Mouse (Mus musculus): ENCODE results near the gene Rhcg. TPM values are rescaled to one million over a fixed set of nuclear protein-coding genes. Genes with fewer than 3 reads are reported as not detected.

Rhcg gene
- polyA plus RNA-seq, 1 experiment from 2014 or later = 0.97 TPM

GRCm38 (mm10) chr7:79647233-79647632, 29.8 kb upstream of the Rhcg start:
- Histone ChIP-seq H3K9ac (ENCODE audit: low read length) (no peak overlapping the region), H3K4me1 (ENCODE audit: control insufficient read depth, insufficient read depth, low read length) (no peaks in the 10 kb centered on the region), H3K4me2 (ENCODE audit: low read depth) (no peak overlapping the region), H3K9me3 (ENCODE audit: control insufficient read depth, low read length) (no peaks in the 10 kb centered on the region), H3K4me3 (ENCODE audit: low read depth, low read length) (no peak overlapping the region), H3K27ac (ENCODE audit: low read depth, low read length) (no peak overlapping the region), H3K27me3 (ENCODE audit: control insufficient read depth, insufficient read depth, low read length) (no peaks in the 10 kb centered on the region), H3K36me3 (ENCODE audit: control insufficient read depth, insufficient read depth, low read length) (no peaks in the 10 kb centered on the region)
- ATAC-seq (ENCODE audit: insufficient read depth, low FRiP score, low TSS enrichment) = no peak
- no peak for DNase-seq (ENCODE audit: low spot score)
- 87% methylated on average over 3 of the region's 3 CpGs for WGBS

- Histone ChIP-seq H3K4me1 (ENCODE audit: control insufficient read depth, insufficient read depth, low read length) (no peaks in the 10 kb centered on the region), H3K36me3 (ENCODE audit: control insufficient read depth, insufficient read depth, low read length) (no peaks in the 10 kb centered on the region), H3K27me3 (ENCODE audit: control insufficient read depth, insufficient read depth, low read length) (no peaks in the 10 kb centered on the region), H3K27ac (ENCODE audit: low read depth, low read length) (no peak overlapping the region), H3K4me3 (ENCODE audit: low read depth, low read length) (no peak overlapping the region), H3K9ac (ENCODE audit: low read length) (no peak overlapping the region), H3K9me3 (ENCODE audit: control insufficient read depth, low read length) (no peaks in the 10 kb centered on the region), H3K4me2 (ENCODE audit: low read depth) (no peak overlapping the region)
- no peak for ATAC-seq (ENCODE audit: insufficient read depth, low FRiP score, low TSS enrichment)
- WGBS = 30% methylated on average over 13 of the region's 13 CpGs
- DNase-seq (ENCODE audit: low spot score) = no peak
Observed at GRCm38 (mm10) chr7:79631773-79632348, 14.4 kb upstream of the Rhcg start.

- Histone ChIP-seq H3K36me3 (ENCODE audit: control insufficient read depth, insufficient read depth, low read length) (no peaks in the 10 kb centered on the region), H3K9me3 (ENCODE audit: control insufficient read depth, low read length) (no peaks in the 10 kb centered on the region), H3K4me1 (ENCODE audit: control insufficient read depth, insufficient read depth, low read length) (no peaks in the 10 kb centered on the region), H3K4me2 (ENCODE audit: low read depth) (no peak overlapping the region), H3K9ac (ENCODE audit: low read length) (no peak overlapping the region), H3K27ac (ENCODE audit: low read depth, low read length) (no peak overlapping the region), H3K27me3 (ENCODE audit: control insufficient read depth, insufficient read depth, low read length) (no peaks in the 10 kb centered on the region), H3K4me3 (ENCODE audit: low read depth, low read length) (no peak overlapping the region)
- ATAC-seq (ENCODE audit: insufficient read depth, low FRiP score, low TSS enrichment) (no peak), DNase-seq (ENCODE audit: low spot score) (no peak)
- WGBS = 57% methylated on average over 4 of the region's 4 CpGs
Observed at GRCm38 (mm10) chr7:79628271-79628913, 10.9 kb upstream of the Rhcg start.

- ATAC-seq (ENCODE audit: insufficient read depth, low FRiP score, low TSS enrichment) = no peak
- no peak overlapping the region for H3K9ac ChIP-seq (ENCODE audit: low read length)
- no peaks in the 10 kb centered on the region for H3K27me3 ChIP-seq (ENCODE audit: control insufficient read depth, insufficient read depth, low read length)
- no peak overlapping the region for H3K27ac ChIP-seq (ENCODE audit: low read depth, low read length)
- H3K9me3 ChIP-seq (ENCODE audit: control insufficient read depth, low read length) = no peaks in the 10 kb centered on the region
- H3K36me3 ChIP-seq (ENCODE audit: control insufficient read depth, insufficient read depth, low read length) = no peaks in the 10 kb centered on the region
- no peak for DNase-seq (ENCODE audit: low spot score)
- H3K4me2 ChIP-seq (ENCODE audit: low read depth) = no peak overlapping the region
- WGBS = 83% methylated on average over 5 of the region's 5 CpGs
- no peaks in the 10 kb centered on the region for H3K4me1 ChIP-seq (ENCODE audit: control insufficient read depth, insufficient read depth, low read length)
- H3K4me3 ChIP-seq (ENCODE audit: low read depth, low read length) = no peak overlapping the region
Observed at GRCm38 (mm10) chr7:79626170-79626569, 8.7 kb upstream of the Rhcg start.

GRCm38 (mm10) chr7:79623086-79623485, 5.6 kb upstream of the Rhcg start:
- H3K9ac ChIP-seq (ENCODE audit: low read length) = no peak overlapping the region
- H3K4me1 ChIP-seq (ENCODE audit: control insufficient read depth, insufficient read depth, low read length) = no peaks in the 10 kb centered on the region
- no peaks in the 10 kb centered on the region for H3K9me3 ChIP-seq (ENCODE audit: control insufficient read depth, low read length)
- ATAC-seq (ENCODE audit: insufficient read depth, low FRiP score, low TSS enrichment) (no peak), DNase-seq (ENCODE audit: low spot score) (no peak)
- H3K4me2 ChIP-seq (ENCODE audit: low read depth) = no peak overlapping the region
- H3K27ac ChIP-seq (ENCODE audit: low read depth, low read length) = no peak overlapping the region
- no peak overlapping the region for H3K4me3 ChIP-seq (ENCODE audit: low read depth, low read length)
- 0 out of 2 replicates have a peak, but pooled peaks cover 3% of the 10 kb centered on the region for H3K27me3 ChIP-seq (ENCODE audit: control insufficient read depth, insufficient read depth, low read length)
- no peaks in the 10 kb centered on the region for H3K36me3 ChIP-seq (ENCODE audit: control insufficient read depth, insufficient read depth, low read length)
- WGBS = 67% methylated on average over 8 of the region's 8 CpGs

DNA sequence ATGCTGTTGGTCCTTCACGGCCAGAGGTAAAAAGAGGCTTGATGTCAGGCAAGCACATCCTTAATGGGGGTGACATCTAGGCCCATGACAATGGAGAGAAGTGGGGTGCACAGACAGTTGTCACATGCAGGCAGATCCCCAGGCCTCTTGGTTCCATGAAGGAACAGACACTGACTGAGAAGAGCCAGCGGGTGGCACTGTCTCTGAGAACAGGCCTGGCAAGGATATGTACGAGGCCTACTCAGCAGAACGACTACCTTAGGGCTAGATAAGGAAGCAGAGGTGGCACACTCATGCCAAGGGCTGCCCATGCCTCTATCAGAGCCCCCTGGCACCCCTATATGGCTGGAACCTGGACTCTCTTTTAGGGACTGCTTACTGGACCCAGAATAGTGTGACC, 2.0 kb upstream of the Rhcg start:
- Histone ChIP-seq H3K9me3 (ENCODE audit: control insufficient read depth, low read length) (no peaks in the 10 kb centered on the region), H3K4me3 (ENCODE audit: low read depth, low read length) (no peak overlapping the region), H3K36me3 (ENCODE audit: control insufficient read depth, insufficient read depth, low read length) (no peaks in the 10 kb centered on the region), H3K27ac (ENCODE audit: low read depth, low read length) (no peak overlapping the region), H3K9ac (ENCODE audit: low read length) (no peak overlapping the region), H3K27me3 (ENCODE audit: control insufficient read depth, insufficient read depth, low read length) (peaks cover 23% of the 10 kb centered on the region), H3K4me2 (ENCODE audit: low read depth) (no peak overlapping the region), H3K4me1 (ENCODE audit: control insufficient read depth, insufficient read depth, low read length) (no peaks in the 10 kb centered on the region)
- no peak for DNase-seq (ENCODE audit: low spot score)
- 76% methylated on average over 4 of the region's 4 CpGs for WGBS
- ATAC-seq (ENCODE audit: insufficient read depth, low FRiP score, low TSS enrichment) = no peak

DNA sequence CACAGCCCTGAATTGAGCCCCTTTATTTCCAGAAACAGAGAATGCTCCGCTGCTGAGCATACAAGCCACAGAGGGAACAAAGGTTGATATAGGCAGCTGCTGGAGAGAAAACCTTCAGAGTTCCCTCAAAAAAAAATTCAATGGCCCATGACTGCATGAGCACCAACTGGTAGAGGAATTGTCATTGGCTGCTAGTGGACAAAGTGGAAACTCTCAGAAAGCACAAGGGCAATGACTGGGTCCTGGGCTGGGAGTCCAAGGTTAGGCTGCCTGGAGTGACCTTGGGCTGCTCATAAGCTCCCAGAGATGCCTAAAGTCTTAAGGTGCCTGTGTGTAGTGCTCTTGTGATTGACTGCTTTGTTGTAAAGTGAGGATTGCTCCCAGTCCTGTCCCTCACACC, 1.5 kb downstream of the Rhcg start:
- Histone ChIP-seq H3K9ac (ENCODE audit: low read length) (no peak overlapping the region), H3K36me3 (ENCODE audit: control insufficient read depth, insufficient read depth, low read length) (no peaks in the 10 kb centered on the region), H3K9me3 (ENCODE audit: control insufficient read depth, low read length) (no peaks in the 10 kb centered on the region), H3K27me3 (ENCODE audit: control insufficient read depth, insufficient read depth, low read length) (peaks cover 23% of the 10 kb centered on the region), H3K4me1 (ENCODE audit: control insufficient read depth, insufficient read depth, low read length) (no peaks in the 10 kb centered on the region), H3K4me2 (ENCODE audit: low read depth) (no peak overlapping the region), H3K27ac (ENCODE audit: low read depth, low read length) (no peak overlapping the region), H3K4me3 (ENCODE audit: low read depth, low read length) (no peak overlapping the region)
- ATAC-seq (ENCODE audit: insufficient read depth, low FRiP score, low TSS enrichment) = no peak
- WGBS = 71% methylated on average over 1 of the region's 1 CpGs
- DNase-seq (ENCODE audit: low spot score) = no peak

DNA sequence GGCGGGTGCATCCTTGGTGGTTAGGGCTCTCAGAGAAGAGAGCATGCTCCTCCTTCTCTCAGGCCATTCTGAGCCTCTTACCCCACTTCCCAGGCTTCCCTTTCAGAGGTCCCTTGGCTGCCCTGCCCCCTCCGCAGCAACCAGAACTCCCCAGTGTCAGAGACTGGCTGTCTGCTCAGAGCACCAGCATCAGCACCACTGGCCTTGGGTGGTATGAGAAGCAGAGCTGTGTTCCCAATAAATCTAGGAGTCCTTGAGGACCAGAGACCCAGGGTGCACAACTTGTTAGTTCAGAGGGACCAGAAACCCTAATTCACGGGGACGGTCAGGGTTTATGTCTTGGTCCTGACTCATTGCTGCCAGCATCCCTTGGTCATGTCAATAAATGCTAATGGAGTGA, 2.4 kb downstream of the Rhcg start:
- H3K9me3 ChIP-seq (ENCODE audit: control insufficient read depth, low read length) = no peaks in the 10 kb centered on the region
- H3K27ac ChIP-seq (ENCODE audit: low read depth, low read length) = no peak overlapping the region
- no peak for DNase-seq (ENCODE audit: low spot score)
- H3K9ac ChIP-seq (ENCODE audit: low read length) = no peak overlapping the region
- no peak overlapping the region for H3K4me3 ChIP-seq (ENCODE audit: low read depth, low read length)
- ATAC-seq (ENCODE audit: insufficient read depth, low FRiP score, low TSS enrichment) = no peak
- 74% methylated on average over 4 of the region's 4 CpGs for WGBS
- H3K4me2 ChIP-seq (ENCODE audit: low read depth) = no peak overlapping the region
- no peaks in the 10 kb centered on the region for H3K4me1 ChIP-seq (ENCODE audit: control insufficient read depth, insufficient read depth, low read length)
- no peaks in the 10 kb centered on the region for H3K36me3 ChIP-seq (ENCODE audit: control insufficient read depth, insufficient read depth, low read length)
- peaks cover 23% of the 10 kb centered on the region for H3K27me3 ChIP-seq (ENCODE audit: control insufficient read depth, insufficient read depth, low read length)

DNA sequence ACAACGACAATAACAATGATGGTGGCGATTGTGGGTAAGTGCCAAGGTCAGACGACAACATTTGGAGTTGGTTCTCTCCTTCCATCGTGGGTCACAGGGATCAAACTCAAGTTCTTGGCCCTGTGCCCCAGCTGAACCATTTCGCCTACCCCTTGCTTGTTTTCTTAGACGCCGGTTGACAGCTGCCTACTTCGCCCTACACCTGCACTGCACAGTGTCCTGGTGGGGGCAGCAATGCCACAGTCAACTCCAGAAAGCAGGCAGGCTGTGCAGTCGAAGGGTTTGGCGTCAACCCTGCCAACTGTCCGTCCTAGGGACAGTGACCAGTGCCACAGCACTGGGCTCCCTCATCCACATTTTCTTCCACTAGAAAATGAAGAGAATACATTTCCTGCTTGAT, 4.1 kb downstream of the Rhcg start:
- Histone ChIP-seq H3K27me3 (ENCODE audit: control insufficient read depth, insufficient read depth, low read length) (peaks cover 22% of the 10 kb centered on the region), H3K4me3 (ENCODE audit: low read depth, low read length) (no peak overlapping the region), H3K27ac (ENCODE audit: low read depth, low read length) (no peak overlapping the region), H3K9me3 (ENCODE audit: control insufficient read depth, low read length) (no peaks in the 10 kb centered on the region), H3K9ac (ENCODE audit: low read length) (no peak overlapping the region), H3K36me3 (ENCODE audit: control insufficient read depth, insufficient read depth, low read length) (no peaks in the 10 kb centered on the region), H3K4me1 (ENCODE audit: control insufficient read depth, insufficient read depth, low read length) (no peaks in the 10 kb centered on the region), H3K4me2 (ENCODE audit: low read depth) (no peak overlapping the region)
- ATAC-seq (ENCODE audit: insufficient read depth, low FRiP score, low TSS enrichment) = no peak
- DNase-seq (ENCODE audit: low spot score) = no peak
- WGBS = 68% methylated on average over 11 of the region's 11 CpGs
